Mouse (Mus musculus) cortical plate, adult 2 months (tissue): ENCODE results near the gene Mettl21c.

Experiments used
- CTCF ChIP-seq: fragments of 200-500 bp; IDR thresholded peaks from 2 replicates; pipeline ENCODE4 v1.5.1; 2011; ENCODE audit warnings: mild to moderate bottlenecking, control low read depth, low read length; ENCODE audit not compliant: insufficient read depth; ENCODE audit errors: extremely low read depth
- POLR2A ChIP-seq: fragments of 200-500 bp; IDR thresholded peaks from 2 replicates; pipeline ENCODE4 v1.6.1; 2011; ENCODE audit warnings: mild to moderate bottlenecking, low read length, control low read depth; ENCODE audit not compliant: insufficient read depth; ENCODE audit errors: extremely low read depth

GRCm38 (mm10) chr1:44057805-44058204, 38.0 kb upstream of the Mettl21c start:
- TF ChIP-seq POLR2A: no peak
- TF ChIP-seq CTCF: no peak
